Mouse (Mus musculus) heart, adult 2 months (tissue): ENCODE data around the gene Cnnm2. TPM values are rescaled to one million over a fixed set of nuclear protein-coding genes. Genes with fewer than 3 reads are reported as not detected.

Experiments used
- DNase-seq, 2 experiments: peaks; one replicate each; pipeline ENCODE4 v3.0.0; 2021
- H3K27ac ChIP-seq: fragments of 200-600 bp; 2 replicates; pipeline ENCODE4 v1.8.1; 2022
- H3K27me3 ChIP-seq: fragments of 200-500 bp; 2 replicates; pipeline ENCODE4 v1.6.1; 2012; ENCODE audit warnings: mild to moderate bottlenecking, low read length, inconsistent platforms, mixed read lengths; ENCODE audit not compliant: control insufficient read depth, insufficient read depth
- H3K36me3 ChIP-seq: fragments of 200-500 bp; 2 replicates; pipeline ENCODE4 v1.6.1; 2012; ENCODE audit warnings: low read length, inconsistent platforms; ENCODE audit not compliant: control insufficient read depth, insufficient read depth
- H3K4me1 ChIP-seq: fragments of 200-500 bp; 2 replicates; pipeline ENCODE4 v1.6.1; 2011; ENCODE audit warnings: low read length; ENCODE audit not compliant: control insufficient read depth, insufficient read depth
- H3K4me3 ChIP-seq: fragments of 200-600 bp; 2 replicates; pipeline ENCODE4 v1.8.1; 2022
- H3K79me2 ChIP-seq: fragments of 200-500 bp; replicated peaks from 2 replicates; pipeline ENCODE4 v1.6.1; 2012; ENCODE audit warnings: mild to moderate bottlenecking, inconsistent platforms, low read length, moderate library complexity, mixed read lengths; ENCODE audit not compliant: control insufficient read depth, insufficient read depth
- H3K9ac ChIP-seq: fragments of 200-500 bp; 2 replicates; pipeline ENCODE4 v1.6.1; 2012; ENCODE audit warnings: low read depth, mild to moderate bottlenecking, control low read depth, inconsistent platforms, low read length, mixed read lengths
- CTCF ChIP-seq: fragments of 200-600 bp; IDR thresholded peaks from 2 replicates; pipeline ENCODE4 v1.8.1; 2022; ENCODE audit warnings: antibody characterized with exemption, mild to moderate bottlenecking, moderate library complexity
- EP300 ChIP-seq: fragments of 200-500 bp; IDR thresholded peaks from 2 replicates; pipeline ENCODE4 v1.6.1; 2011; ENCODE audit warnings: low read depth, low read length, control low read depth; ENCODE audit not compliant: insufficient read depth
- POLR2A ChIP-seq: fragments of 200-500 bp; IDR thresholded peaks from 2 replicates; pipeline ENCODE4 v1.6.1; 2011; ENCODE audit warnings: mild to moderate bottlenecking, low read depth, low read length, control low read depth; ENCODE audit not compliant: insufficient read depth
- WGBS: fragments of 180-500 bp; shearing (Covaris S2); methylation state at CpG from one replicate; pipeline ENCODE4 v1.1.7; 2018; 5-methylcytosine and 5-hydroxymethylcytosine counted together
- intact Hi-C: fragments of 180-260 bp; cut with DNase I; formaldehyde crosslinking; loops from one replicate; pipeline ENCODE4 v1.15.1; 2025
- polyA plus RNA-seq: library from polyadenylated mRNA; depleted of rRNA; stranded (reverse); fragments of >200 nt; gene quantifications from 2 replicates; pipeline ENCODE4 v1.2.3, GENCODE M21; 2012
- total RNA-seq, 2 experiments: library from RNA; stranded (reverse); gene quantifications; 2 replicates each; pipeline ENCODE4 v1.2.3; 2021

Cnnm2 gene
- total and polyA plus RNA-seq, 3 experiments, result 5.4 to 7.3 (median 6.7) TPM

- no peak for TF ChIP-seq POLR2A
- no peak for TF ChIP-seq EP300
- TF ChIP-seq CTCF, result no peak
- Histone ChIP-seq H3K4me3 (no peak overlapping the region), H3K36me3 (no peaks in the 10 kb centered on the region), H3K9ac (no peak overlapping the region), H3K27me3 (no peaks in the 10 kb centered on the region), H3K4me1 (no peaks in the 10 kb centered on the region), H3K27ac (no peak overlapping the region), H3K79me2 (no peaks in the 10 kb centered on the region)
- intact Hi-C loops, result no loop called here
- DNase-seq, result no peak
- 48% methylated on average over 8 of the region's 8 CpGs for WGBS
Measured at GRCm38 (mm10) chr19:46794181-46794580, 32.8 kb downstream of the Cnnm2 start.

- WGBS, result 76% methylated on average over 4 of the region's 4 CpGs
- H3K27me3 ChIP-seq, result no peaks in the 10 kb centered on the region
- H3K36me3 ChIP-seq, result no peaks in the 10 kb centered on the region
- intact Hi-C loops, result no loop called here
- no peak overlapping the region for H3K9ac ChIP-seq
- no peaks in the 10 kb centered on the region for H3K79me2 ChIP-seq
- no peak for TF ChIP-seq CTCF
- TF ChIP-seq EP300, result no peak
- TF ChIP-seq POLR2A, result no peak
- DNase-seq, result no peak
- H3K4me3 ChIP-seq, result no peak overlapping the region
- H3K27ac ChIP-seq, result no peak overlapping the region
- no peaks in the 10 kb centered on the region for H3K4me1 ChIP-seq
Measured at GRCm38 (mm10) chr19:46799903-46800583, 38.6 kb downstream of the Cnnm2 start.

- no peak for TF ChIP-seq CTCF
- TF ChIP-seq POLR2A, result no peak
- no peak for TF ChIP-seq EP300
- no peak overlapping the region for H3K9ac ChIP-seq
- H3K79me2 ChIP-seq, result no peaks in the 10 kb centered on the region
- H3K27me3 ChIP-seq, result no peaks in the 10 kb centered on the region
- no peaks in the 10 kb centered on the region for H3K36me3 ChIP-seq
- H3K27ac ChIP-seq, result no peak overlapping the region
- 79% methylated on average over 7 of the region's 7 CpGs for WGBS
- intact Hi-C loops, result no loop called here
- H3K4me3 ChIP-seq, result no peak overlapping the region
- H3K4me1 ChIP-seq, result no peaks in the 10 kb centered on the region
- no peak for DNase-seq
Measured at GRCm38 (mm10) chr19:46801492-46801891, 40.1 kb downstream of the Cnnm2 start.

GRCm38 (mm10) chr19:46802306-46802705, 40.9 kb downstream of the Cnnm2 start:
- Histone ChIP-seq H3K4me3 (no peak overlapping the region), H3K9ac (no peak overlapping the region), H3K79me2 (no peaks in the 10 kb centered on the region), H3K27me3 (no peaks in the 10 kb centered on the region), H3K4me1 (no peaks in the 10 kb centered on the region), H3K36me3 (no peaks in the 10 kb centered on the region), H3K27ac (no peak overlapping the region)
- TF ChIP-seq CTCF (no peak), EP300 (no peak), POLR2A (no peak)
- 78% methylated on average over 9 of the region's 9 CpGs for WGBS
- intact Hi-C loops, result no loop called here
- DNase-seq, result no peak

- DNase-seq, result no peak
- Histone ChIP-seq H3K79me2 (no peaks in the 10 kb centered on the region), H3K36me3 (no peaks in the 10 kb centered on the region), H3K4me1 (no peaks in the 10 kb centered on the region), H3K27ac (no peak overlapping the region), H3K9ac (no peak overlapping the region), H3K27me3 (no peaks in the 10 kb centered on the region), H3K4me3 (no peak overlapping the region)
- TF ChIP-seq POLR2A, result no peak
- no peak for TF ChIP-seq CTCF
- no peak for TF ChIP-seq EP300
- intact Hi-C loops, result no loop called here
- 71% methylated on average over 2 of the region's 2 CpGs for WGBS
Measured at GRCm38 (mm10) chr19:46803732-46804131, 42.3 kb downstream of the Cnnm2 start.

DNA sequence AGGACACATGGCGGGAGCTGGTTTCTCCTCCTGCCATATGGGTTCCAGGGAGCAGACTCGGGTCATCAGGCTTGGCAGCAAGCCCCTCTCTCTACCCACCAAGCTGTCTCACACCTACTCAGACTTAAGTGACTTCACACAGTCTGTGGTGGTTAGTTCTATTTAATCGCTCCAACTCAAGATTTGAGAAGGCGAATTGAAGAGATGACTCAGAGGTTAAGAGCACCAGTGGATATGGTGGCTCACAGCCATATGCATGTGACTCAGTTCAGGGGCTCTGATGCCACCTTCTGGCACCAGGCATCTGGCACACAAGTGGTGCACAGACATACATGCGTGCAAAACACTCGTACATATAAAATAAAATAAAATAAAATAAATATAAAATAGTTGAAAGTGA, 43.4 kb downstream of the Cnnm2 start:
- 72% methylated on average over 6 of the region's 6 CpGs for WGBS
- Histone ChIP-seq H3K27me3 (no peaks in the 10 kb centered on the region), H3K9ac (no peak overlapping the region), H3K4me1 (no peaks in the 10 kb centered on the region), H3K79me2 (no peaks in the 10 kb centered on the region), H3K4me3 (no peak overlapping the region), H3K36me3 (no peaks in the 10 kb centered on the region), H3K27ac (no peak overlapping the region)
- no peak for DNase-seq
- intact Hi-C loops, result no loop called here
- TF ChIP-seq CTCF, result peak; percentile 29
- no peak for TF ChIP-seq POLR2A
